ENCODE assay signal across 11 mouse cellular contexts in genomic region chr15:5106293-5106692, GRCm38 (mm10). TPM values are rescaled to one million over a fixed set of nuclear protein-coding genes. Genes with fewer than 3 reads are reported as not detected.
A peak's percentile ranks its signal among the peaks of the same experiment; 100 is the strongest.
DNase-seq lines count a peak whose midpoint lies in the region; ATAC-seq lines count a peak whose summit lies in the region.
"Had no signal": no experiment of that assay in that cellular context is flagged by ENCODE, and none has a peak within 500 bp of the region (broad histone marks: within the 10 kb centered on the region; RNA-seq: fewer than 3 reads in every experiment).

No protein-coding gene starts in this region.

- no peak overlapping the region for H3K4me3 ChIP-seq in midbrain, embryonic 11.5 days (ENCODE audit: low read depth, low read length)
- no peak overlapping the region for H3K4me3 ChIP-seq in midbrain, embryonic 10.5 days
- H3K4me3 ChIP-seq: embryonic facial prominence, embryonic 13.5 days; stomach, embryonic 15.5 days had no signal

- DNase-seq in heart, adult 11 months, result peak; percentile 55
- DNase-seq in heart, postnatal 4 days, result no peak
- peak; percentile 87 for DNase-seq in midbrain, embryonic 11.5 days (ENCODE audit: low spot score, missing footprints)
- DNase-seq in midbrain, embryonic 10.5 days (ENCODE audit: low spot score), result no peak
- no peak for DNase-seq in thymus, postnatal 36 days
- no peak for DNase-seq in right cerebral cortex, postnatal 25 days

- WGBS in midbrain, embryonic 11.5 days, result 61% methylated on average over 2 of the region's 2 CpGs
- WGBS in midbrain, embryonic 10.5 days, result 58% methylated on average over 2 of the region's 2 CpGs

- no peaks in the 10 kb centered on the region for H3K36me3 ChIP-seq in midbrain, embryonic 11.5 days (ENCODE audit: control insufficient read depth, insufficient read depth, low read length)
- H3K36me3 ChIP-seq in midbrain, embryonic 10.5 days, result no peaks in the 10 kb centered on the region
- H3K36me3 ChIP-seq: embryonic facial prominence, embryonic 13.5 days; stomach, embryonic 15.5 days had no signal

- no peaks in the 10 kb centered on the region for H3K9me3 ChIP-seq in midbrain, embryonic 11.5 days (ENCODE audit: control insufficient read depth, low read length)
- H3K9me3 ChIP-seq in midbrain, embryonic 10.5 days (replicated peaks), result no peaks in the 10 kb centered on the region
- H3K9me3 ChIP-seq: embryonic facial prominence, embryonic 13.5 days; stomach, embryonic 15.5 days had no signal

- H3K9ac ChIP-seq in midbrain, embryonic 11.5 days (ENCODE audit: low read length), result no peak overlapping the region
- H3K9ac ChIP-seq: embryonic facial prominence, embryonic 13.5 days; stomach, embryonic 15.5 days had no signal

- no peaks in the 10 kb centered on the region for H3K27me3 ChIP-seq in midbrain, embryonic 11.5 days (ENCODE audit: control insufficient read depth, insufficient read depth, low read length)
- no peaks in the 10 kb centered on the region for H3K27me3 ChIP-seq in midbrain, embryonic 10.5 days (ENCODE audit: low read depth, poor library complexity, severe bottlenecking)
- H3K27me3 ChIP-seq: embryonic facial prominence, embryonic 13.5 days; stomach, embryonic 15.5 days had no signal

- H3K4me2 ChIP-seq in midbrain, embryonic 11.5 days, result no peak overlapping the region
- H3K4me2 ChIP-seq: embryonic facial prominence, embryonic 13.5 days; stomach, embryonic 15.5 days had no signal

- no peaks in the 10 kb centered on the region for H3K4me1 ChIP-seq in midbrain, embryonic 11.5 days (ENCODE audit: control insufficient read depth, insufficient read depth, low read length)
- no peaks in the 10 kb centered on the region for H3K4me1 ChIP-seq in midbrain, embryonic 10.5 days
- H3K4me1 ChIP-seq: embryonic facial prominence, embryonic 13.5 days; stomach, embryonic 15.5 days had no signal

- no peak for ATAC-seq in midbrain, embryonic 11.5 days (ENCODE audit: low FRiP score)
- ATAC-seq in granulocyte monocyte progenitor cell, adult 5-6 weeks (replicated peaks; ENCODE audit: poor library complexity, severe bottlenecking), result peak; percentile 50
- ATAC-seq in neutrophil, adult 5-6 weeks (ENCODE audit: extremely low read depth, insufficient number of reproducible peaks, low FRiP score, poor library complexity, severe bottlenecking), result peak; percentile 62; the same call in 1 of the 2 replicates

- no peak overlapping the region for H3K27ac ChIP-seq in midbrain, embryonic 11.5 days (ENCODE audit: low read depth, low read length)
- H3K27ac ChIP-seq in midbrain, embryonic 10.5 days (replicated peaks), result no peak overlapping the region
- H3K27ac ChIP-seq: embryonic facial prominence, embryonic 13.5 days; stomach, embryonic 15.5 days had no signal

RNA-seq across cellular contexts. Expression of gene Card6, which starts 2.0 kb away (rescaled TPM):
- total RNA-seq in heart, postnatal 4 days (2021), result 1 to 10 TPM; 5.9 to 6.1 TPM
- 0.63 and 1.5 TPM in 2 replicates for polyA plus RNA-seq in midbrain, embryonic 11.5 days (2014; fragmentation: Nextera tagmentation; extraction: Ambion mirVana)
- polyA plus RNA-seq in midbrain, embryonic 10.5 days (2016; fragmentation: Nextera tagmentation; extraction: Ambion mirVana), result 0.68 and 0.77 TPM in 2 replicates
- 0.06 and 1.9 TPM in 2 replicates for total RNA-seq in granulocyte monocyte progenitor cell, adult 5-6 weeks (2014; fragmentation: Nextera tagmentation)
- total RNA-seq in granulocyte monocyte progenitor cell, adult 5-6 weeks (2017), result 0.05 and 0.22 TPM in 2 replicates
- total RNA-seq in neutrophil, adult 5-6 weeks (2017), result 52.0 and 68.9 TPM in 2 replicates

RNA-seq across cellular contexts. Expression of gene Rpl37, which starts 10.2 kb away (rescaled TPM):
- total RNA-seq in heart, postnatal 4 days (2021), result 100 to 1,000 TPM; 274 to 281 TPM
- polyA plus RNA-seq in midbrain, embryonic 11.5 days (2014; fragmentation: Nextera tagmentation; extraction: Ambion mirVana), result 475 and 516 TPM in 2 replicates
- 382 and 459 TPM in 2 replicates for polyA plus RNA-seq in midbrain, embryonic 10.5 days (2016; fragmentation: Nextera tagmentation; extraction: Ambion mirVana)
- 2,587 and 2,602 TPM in 2 replicates for total RNA-seq in granulocyte monocyte progenitor cell, adult 5-6 weeks (2014; fragmentation: Nextera tagmentation)
- 1,276 and 1,288 TPM in 2 replicates for total RNA-seq in granulocyte monocyte progenitor cell, adult 5-6 weeks (2017)
- total RNA-seq in neutrophil, adult 5-6 weeks (2017), result 499 and 563 TPM in 2 replicates

RNA-seq across cellular contexts. Expression of gene Prkaa1, which starts 37.4 kb away (rescaled TPM):
- 10 to 100 TPM; 16.7 to 16.9 TPM for total RNA-seq in heart, postnatal 4 days (2021)
- 20.0 and 20.3 TPM in 2 replicates for polyA plus RNA-seq in midbrain, embryonic 11.5 days (2014; fragmentation: Nextera tagmentation; extraction: Ambion mirVana)
- polyA plus RNA-seq in midbrain, embryonic 10.5 days (2016; fragmentation: Nextera tagmentation; extraction: Ambion mirVana), result 13.6 and 14.2 TPM in 2 replicates
- total RNA-seq in granulocyte monocyte progenitor cell, adult 5-6 weeks (2014; fragmentation: Nextera tagmentation), result 19.1 and 19.2 TPM in 2 replicates
- 19.2 and 21.1 TPM in 2 replicates for total RNA-seq in granulocyte monocyte progenitor cell, adult 5-6 weeks (2017)
- 37.2 and 38.1 TPM in 2 replicates for total RNA-seq in neutrophil, adult 5-6 weeks (2017)

RNA-seq across cellular contexts. Expression of gene C7, which starts 42.8 kb away (rescaled TPM):
- total RNA-seq in heart, postnatal 4 days (2021), result under 1 TPM; 0.10 to 0.32 TPM
- 0.08 and 0.11 TPM in 2 replicates for polyA plus RNA-seq in midbrain, embryonic 11.5 days (2014; fragmentation: Nextera tagmentation; extraction: Ambion mirVana)
- polyA plus RNA-seq in midbrain, embryonic 10.5 days (2016; fragmentation: Nextera tagmentation; extraction: Ambion mirVana), result not detected in 2 replicates
- not detected in 2 replicates for total RNA-seq in granulocyte monocyte progenitor cell, adult 5-6 weeks (2014; fragmentation: Nextera tagmentation)
- total RNA-seq in granulocyte monocyte progenitor cell, adult 5-6 weeks (2017), result not detected in 2 replicates
- not detected in 2 replicates for total RNA-seq in neutrophil, adult 5-6 weeks (2017)
- polyA plus RNA-seq: embryonic facial prominence, embryonic 13.5 days; liver, embryonic 16.5 days; stomach, embryonic 15.5 days had no signal

Comparison
In these comparisons a context has a peak if more than half of its experiments do, and no peak if none do; other contexts are left out.
1. DNase-seq: peak in heart, adult 11 months (single experiment) and midbrain, embryonic 11.5 days (single experiment); none in heart, postnatal 4 days (single experiment), midbrain, embryonic 10.5 days (single experiment), thymus, postnatal 36 days (0 of 2) and right cerebral cortex, postnatal 25 days (single experiment).